Mouse (Mus musculus) thymus, adult 2 months (tissue): ENCODE results near the gene Scpep1.

Source experiments
- CTCF ChIP-seq: fragments of 200-500 bp; IDR thresholded peaks from 2 replicates; pipeline ENCODE4 v1.5.1; 2012; ENCODE audit warnings: mild to moderate bottlenecking, control low read depth, low read length, moderate library complexity, borderline replicate concordance; ENCODE audit not compliant: control insufficient read depth, poor library complexity, insufficient read depth; ENCODE audit errors: extremely low read depth
- POLR2A ChIP-seq: fragments of 200-500 bp; IDR thresholded peaks from 2 replicates; pipeline ENCODE4 v1.6.1; 2012; ENCODE audit warnings: mild to moderate bottlenecking, low read length, control low read depth, moderate library complexity; ENCODE audit not compliant: control insufficient read depth, poor library complexity, insufficient read depth; ENCODE audit errors: extremely low read depth

DNA sequence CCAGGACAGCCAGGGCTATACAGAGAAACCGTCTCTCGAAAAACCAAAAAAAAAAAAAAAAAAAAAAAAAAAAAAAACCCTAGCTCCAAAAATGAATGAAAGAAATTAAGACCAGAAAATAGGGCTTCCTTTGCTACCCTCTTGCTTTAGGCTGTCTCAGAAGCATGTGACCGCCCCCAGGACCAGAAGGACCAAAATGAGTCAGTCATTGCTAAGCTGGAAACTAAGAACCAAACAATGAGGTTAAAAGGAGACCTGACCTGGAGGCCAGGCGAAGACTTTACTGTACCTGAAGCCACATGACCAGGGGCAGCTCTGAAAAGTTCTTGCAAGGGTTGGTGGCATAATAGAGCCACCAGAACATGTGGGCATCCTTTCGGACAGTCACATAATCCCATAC, 3.1 kb downstream of the Scpep1 start:
- TF ChIP-seq POLR2A (no peak), CTCF (no peak)
